Mouse (Mus musculus) liver, embryonic 11.5 days (tissue): ENCODE measurements at regions not wholly inside any gene's neighbourhood (a gene's known extent, or its start where the extent isn't known, plus 50 kb on each side); places are given as distances from the start of the nearest gene placed in this dataset.

Experiments
- ATAC-seq: fragments of 200-750 bp; cut with Nextera tagmentation; replicated peaks from 2 replicates; pipeline ENCODE4 v1.8.0; 2017; ENCODE audit warnings: moderate number of reproducible peaks, mild to moderate bottlenecking, moderate TSS enrichment, moderate library complexity; ENCODE audit not compliant: low FRiP score
- DNase-seq: peaks from one replicate; pipeline ENCODE4 v3.0.0-alpha.2; 2017; ENCODE audit warnings: low spot score
- H3K27ac ChIP-seq: fragments of 300-500 bp; sonication (generic); 2 replicates; pipeline ENCODE4 v1.5.1; 2014; ENCODE audit warnings: mild to moderate bottlenecking, low read depth, low read length, control low read depth
- H3K27me3 ChIP-seq: fragments of 300-500 bp; sonication (generic); replicated peaks from 2 replicates; pipeline ENCODE4 v1.6.1; 2014; ENCODE audit warnings: low read length, mixed read lengths; ENCODE audit not compliant: control insufficient read depth, insufficient read depth
- H3K36me3 ChIP-seq: fragments of 300-500 bp; sonication (generic); 2 replicates; pipeline ENCODE4 v1.6.1; 2014; ENCODE audit warnings: mild to moderate bottlenecking, low read length, moderate library complexity, mixed read lengths; ENCODE audit not compliant: control insufficient read depth, insufficient read depth
- H3K4me1 ChIP-seq: fragments of 300-500 bp; sonication (generic); replicated peaks from 2 replicates; pipeline ENCODE4 v1.6.1; 2014; ENCODE audit warnings: low read length, mixed read lengths; ENCODE audit not compliant: control insufficient read depth, insufficient read depth
- H3K4me2 ChIP-seq: fragments of 300-500 bp; sonication (generic); 2 replicates; pipeline ENCODE4 v1.6.1; 2014; ENCODE audit warnings: mild to moderate bottlenecking, control low read depth, moderate library complexity
- H3K4me3 ChIP-seq: fragments of 300-500 bp; sonication (generic); 2 replicates; pipeline ENCODE4 v1.5.1; 2014; ENCODE audit warnings: low read depth, low read length, control low read depth
- H3K9ac ChIP-seq: fragments of 300-500 bp; sonication (generic); 2 replicates; pipeline ENCODE4 v1.6.1; 2014; ENCODE audit warnings: low read depth, low read length, control low read depth
- H3K9me3 ChIP-seq: fragments of 300-500 bp; sonication (generic); 2 replicates; pipeline ENCODE4 v1.6.1; 2016; ENCODE audit warnings: low read length, inconsistent platforms, mixed read lengths; ENCODE audit not compliant: control insufficient read depth
- WGBS: fragments of 180-500 bp; shearing (Covaris S2); extraction: QIAGEN DNeasy Blood & Tissue Kit; methylation state at CpG from one replicate; pipeline ENCODE4 v1.1.7; 2014; 5-methylcytosine and 5-hydroxymethylcytosine counted together

DNA sequence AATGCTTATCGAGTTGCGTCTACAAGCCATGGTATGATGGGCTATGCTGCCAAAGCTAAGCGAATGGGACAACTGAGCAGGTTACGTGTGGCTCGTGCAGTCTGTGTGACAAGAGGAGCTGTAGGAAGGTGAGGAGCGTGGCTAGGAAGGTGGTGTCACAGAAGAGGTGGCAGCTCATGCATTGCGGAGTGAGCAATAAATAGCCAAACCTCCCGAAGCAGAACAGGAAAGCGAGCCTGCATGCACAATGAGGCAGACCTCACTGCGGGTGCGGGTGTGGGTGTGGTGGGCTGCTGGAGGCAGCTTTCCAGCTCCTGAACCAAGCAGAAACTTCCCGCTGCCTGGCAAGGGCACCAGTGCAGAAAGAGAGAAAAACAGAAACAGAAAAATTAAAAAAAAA is 181.5 kb downstream of the CK137956 start:
- Histone ChIP-seq H3K4me2 (no peak overlapping the region), H3K36me3 (no peaks in the 10 kb centered on the region), H3K27ac (no peak overlapping the region), H3K4me3 (no peak overlapping the region), H3K4me1 (no peaks in the 10 kb centered on the region), H3K27me3 (no peaks in the 10 kb centered on the region), H3K9me3 (no peaks in the 10 kb centered on the region), H3K9ac (no peak overlapping the region)
- ATAC-seq (no peak), DNase-seq (no peak)
- WGBS = 84% methylated on average over 12 of the region's 12 CpGs

DNA sequence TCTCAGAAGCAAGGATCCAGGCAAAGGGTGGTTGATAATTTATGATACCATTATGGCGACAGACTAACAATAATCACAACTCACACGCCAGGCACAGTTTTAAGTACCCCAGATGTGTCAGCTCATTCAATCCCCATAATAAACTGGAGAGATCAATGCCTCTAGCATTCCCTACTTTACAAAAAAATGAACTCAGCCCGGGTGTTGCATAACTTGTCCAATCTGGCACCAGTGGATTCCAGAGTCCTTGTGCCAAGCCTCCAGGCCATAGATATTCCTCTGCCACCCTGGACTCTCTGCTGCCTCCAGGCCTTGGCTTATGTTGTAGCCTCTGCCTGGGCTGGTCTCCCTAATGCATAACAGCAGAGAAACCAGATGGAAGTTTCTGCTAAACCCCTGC is 185.0 kb downstream of the CK137956 start:
- no peak overlapping the region for H3K4me2 ChIP-seq
- DNase-seq (no peak), ATAC-seq (no peak)
- WGBS = 80% methylated on average over 3 of the region's 3 CpGs
- no peak overlapping the region for H3K4me3 ChIP-seq
- H3K9ac ChIP-seq = no peak overlapping the region
- H3K4me1 ChIP-seq = no peaks in the 10 kb centered on the region
- no peaks in the 10 kb centered on the region for H3K9me3 ChIP-seq
- no peaks in the 10 kb centered on the region for H3K36me3 ChIP-seq
- H3K27ac ChIP-seq = no peak overlapping the region
- H3K27me3 ChIP-seq = no peaks in the 10 kb centered on the region

DNA sequence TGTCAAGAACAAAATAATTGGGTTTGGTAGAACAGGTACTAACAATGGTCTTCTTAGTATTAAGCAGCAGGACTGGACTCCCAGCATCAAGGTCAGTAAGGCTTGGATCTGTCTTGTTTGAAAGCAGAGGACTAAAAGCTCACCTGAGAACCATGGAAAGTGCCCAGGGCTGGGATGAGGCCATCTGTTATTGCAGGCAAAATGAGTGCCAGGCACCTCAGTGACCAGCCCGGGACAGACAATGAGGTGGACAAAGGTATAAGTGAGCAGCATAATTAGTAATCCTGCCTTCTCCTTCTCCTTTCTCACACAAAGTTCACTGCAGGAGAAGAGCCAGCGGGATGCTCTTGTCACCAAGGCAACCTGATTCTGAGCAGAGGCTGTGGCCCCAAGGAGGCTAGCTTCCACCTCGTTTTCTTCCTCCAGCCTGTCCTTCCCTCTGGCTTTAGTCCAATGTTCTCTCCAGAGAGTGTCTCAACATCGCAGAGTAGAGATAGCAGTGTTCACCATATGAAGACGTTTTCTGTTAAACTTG is 198.7 kb downstream of the CK137956 start:
- Histone ChIP-seq H3K4me1 (no peaks in the 10 kb centered on the region), H3K4me2 (no peak overlapping the region), H3K9me3 (no peaks in the 10 kb centered on the region), H3K9ac (no peak overlapping the region), H3K4me3 (no peak overlapping the region), H3K27me3 (no peaks in the 10 kb centered on the region), H3K36me3 (no peaks in the 10 kb centered on the region), H3K27ac (no peak overlapping the region)
- DNase-seq (no peak), ATAC-seq (no peak)
- 69% methylated on average over 5 of the region's 5 CpGs for WGBS

DNA sequence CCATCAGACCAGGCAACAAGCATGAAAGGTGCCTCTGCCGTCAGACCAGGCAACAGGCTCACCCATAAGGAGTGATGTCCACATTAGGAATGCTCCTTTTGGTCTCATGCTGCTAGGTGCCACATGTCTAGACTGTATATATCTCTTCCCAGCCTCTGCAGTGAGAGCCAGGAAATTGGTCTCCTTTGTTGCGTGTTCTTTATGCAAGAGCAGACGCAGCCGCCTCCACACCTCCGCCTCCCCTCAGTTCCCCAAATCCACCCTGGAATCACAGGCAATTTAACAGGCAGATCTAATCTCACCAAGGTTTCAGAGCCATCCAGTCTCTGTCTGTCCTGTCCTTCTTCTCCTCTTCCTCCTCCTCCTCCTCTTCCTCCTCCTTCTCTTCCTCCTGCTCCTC is 207.0 kb downstream of the CK137956 start:
- H3K27me3 ChIP-seq = no peaks in the 10 kb centered on the region
- no peaks in the 10 kb centered on the region for H3K4me1 ChIP-seq
- H3K9me3 ChIP-seq = no peaks in the 10 kb centered on the region
- 95% methylated on average over 5 of the region's 5 CpGs for WGBS
- no peak overlapping the region for H3K4me3 ChIP-seq
- no peak overlapping the region for H3K4me2 ChIP-seq
- H3K36me3 ChIP-seq = no peaks in the 10 kb centered on the region
- DNase-seq = no peak
- H3K27ac ChIP-seq = no peak overlapping the region
- H3K9ac ChIP-seq = no peak overlapping the region
- no peak for ATAC-seq

DNA sequence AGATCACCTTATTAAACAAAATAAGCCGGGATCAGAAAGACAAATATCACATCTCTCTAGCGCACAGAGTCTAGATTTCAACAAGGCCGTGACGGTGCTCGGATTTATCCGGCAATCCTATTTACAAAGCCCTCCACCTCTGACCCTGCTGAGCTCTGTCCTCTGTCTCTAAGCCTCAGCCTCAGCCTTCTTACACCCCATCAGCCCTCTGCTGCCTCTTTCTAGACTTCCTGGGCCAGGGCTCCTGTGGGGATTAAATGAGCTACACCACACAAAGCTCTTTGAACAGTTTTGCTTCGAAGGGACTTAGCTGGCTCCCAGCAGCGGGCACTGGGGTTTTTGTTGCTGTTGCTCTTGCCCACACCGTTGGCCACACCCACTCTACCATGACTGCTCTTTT is 211.8 kb downstream of the CK137956 start:
- no peak for DNase-seq
- 78% methylated on average over 9 of the region's 9 CpGs for WGBS
- H3K4me3 ChIP-seq = no peak overlapping the region
- H3K27ac ChIP-seq = no peak overlapping the region
- no peak overlapping the region for H3K4me2 ChIP-seq
- no peaks in the 10 kb centered on the region for H3K4me1 ChIP-seq
- no peaks in the 10 kb centered on the region for H3K9me3 ChIP-seq
- ATAC-seq = no peak
- no peaks in the 10 kb centered on the region for H3K27me3 ChIP-seq
- H3K9ac ChIP-seq = no peak overlapping the region
- no peaks in the 10 kb centered on the region for H3K36me3 ChIP-seq

DNA sequence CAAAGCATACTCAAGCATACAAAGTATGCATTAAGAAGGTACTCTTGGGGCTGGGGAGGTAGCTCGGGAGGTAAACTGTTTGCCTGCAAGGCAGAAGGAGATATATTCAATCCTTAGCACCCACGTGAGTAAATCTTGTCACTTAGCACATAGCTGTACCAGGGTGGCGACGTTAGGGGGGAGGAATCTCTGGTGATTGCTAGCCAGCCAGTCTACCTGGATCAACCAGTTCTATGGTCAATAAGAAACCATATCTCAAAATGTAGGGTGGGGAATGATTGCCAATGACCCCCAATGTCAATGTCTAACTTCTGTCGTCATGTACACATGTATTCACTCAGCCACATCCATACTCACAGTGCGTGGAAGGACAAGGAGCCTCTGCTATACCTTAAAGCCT is 214.5 kb downstream of the CK137956 start:
- Histone ChIP-seq H3K9ac (no peak overlapping the region), H3K4me1 (no peaks in the 10 kb centered on the region), H3K27me3 (no peaks in the 10 kb centered on the region), H3K4me2 (no peak overlapping the region), H3K36me3 (no peaks in the 10 kb centered on the region), H3K4me3 (no peak overlapping the region), H3K9me3 (no peaks in the 10 kb centered on the region), H3K27ac (no peak overlapping the region)
- WGBS = 85% methylated on average over 6 of the region's 6 CpGs
- DNase-seq = no peak
- ATAC-seq = no peak

DNA sequence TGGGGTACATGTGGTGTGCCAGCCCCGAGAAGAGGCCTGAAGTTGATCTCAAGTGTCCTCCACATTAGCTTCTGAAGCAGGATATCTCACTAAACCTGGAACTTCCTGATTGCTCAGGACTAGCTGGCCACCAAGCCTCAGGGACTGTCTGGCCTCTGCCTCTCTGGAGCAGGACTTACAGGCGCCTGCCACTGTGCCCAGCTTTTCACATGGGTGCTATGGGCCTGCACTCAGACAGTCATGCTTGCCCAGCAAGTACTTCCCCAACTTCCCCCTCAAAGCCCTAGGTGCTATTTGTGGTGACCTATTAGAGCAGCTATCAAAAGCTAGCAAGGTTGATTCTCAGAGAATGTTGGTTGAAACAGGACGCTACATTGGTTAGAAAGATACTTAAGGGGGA is 220.0 kb downstream of the CK137956 start:
- WGBS = 86% methylated on average over 3 of the region's 3 CpGs
- DNase-seq (no peak), ATAC-seq (no peak)
- Histone ChIP-seq H3K9me3 (no peaks in the 10 kb centered on the region), H3K4me2 (no peak overlapping the region), H3K4me1 (no peaks in the 10 kb centered on the region), H3K27ac (no peak overlapping the region), H3K36me3 (no peaks in the 10 kb centered on the region), H3K27me3 (no peaks in the 10 kb centered on the region), H3K4me3 (no peak overlapping the region), H3K9ac (no peak overlapping the region)

DNA sequence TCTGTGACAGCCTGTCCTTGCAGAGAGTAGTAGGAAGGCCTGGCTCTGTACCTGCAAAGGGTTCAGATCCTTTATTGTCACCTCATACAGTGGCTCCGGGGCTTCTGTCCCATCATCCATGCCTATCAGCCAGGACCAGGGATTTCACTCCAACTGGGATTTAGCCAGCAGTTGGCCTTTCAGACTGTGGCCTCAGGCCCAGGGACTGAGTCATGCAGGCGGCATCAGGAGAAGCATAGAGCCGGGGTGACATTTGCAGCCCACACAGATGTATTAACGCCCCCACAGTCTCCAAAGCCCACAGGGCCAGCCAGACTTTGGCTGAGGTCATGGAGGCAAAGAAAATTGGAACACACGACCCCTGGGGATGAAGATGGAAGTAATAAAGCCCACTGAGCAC is 222.9 kb downstream of the CK137956 start:
- Histone ChIP-seq H3K9ac (no peak overlapping the region), H3K4me1 (no peaks in the 10 kb centered on the region), H3K4me3 (no peak overlapping the region), H3K9me3 (no peaks in the 10 kb centered on the region), H3K36me3 (no peaks in the 10 kb centered on the region), H3K27ac (no peak overlapping the region), H3K27me3 (no peaks in the 10 kb centered on the region), H3K4me2 (no peak overlapping the region)
- DNase-seq (peak; percentile 7), ATAC-seq (no peak)
- WGBS = 84% methylated on average over 5 of the region's 5 CpGs

DNA sequence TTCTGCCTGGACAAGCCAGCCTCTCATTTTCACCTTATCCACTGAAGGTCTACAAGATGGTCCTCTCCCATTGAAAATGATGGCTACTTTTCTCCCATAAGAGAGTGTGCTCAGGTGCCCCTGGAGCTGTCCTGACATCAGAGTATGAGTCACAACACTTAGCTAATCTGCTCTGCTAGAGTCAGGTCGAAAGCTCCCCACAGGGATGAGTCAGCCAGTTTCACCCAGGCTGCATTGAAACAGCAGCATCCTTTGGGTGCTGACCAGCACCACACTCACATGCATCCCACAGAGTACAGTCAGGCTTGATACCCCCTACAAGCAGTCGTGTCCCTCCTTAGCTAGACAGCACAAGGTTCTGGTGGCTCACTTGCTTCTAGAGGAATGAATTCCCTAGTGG is 234.0 kb downstream of the CK137956 start:
- 62% methylated on average over 2 of the region's 2 CpGs for WGBS
- no peak for DNase-seq
- no peak overlapping the region for H3K4me2 ChIP-seq
- H3K27me3 ChIP-seq = no peaks in the 10 kb centered on the region
- no peaks in the 10 kb centered on the region for H3K36me3 ChIP-seq
- no peak for ATAC-seq
- H3K4me3 ChIP-seq = no peak overlapping the region
- no peak overlapping the region for H3K27ac ChIP-seq
- no peak overlapping the region for H3K9ac ChIP-seq
- H3K9me3 ChIP-seq = no peaks in the 10 kb centered on the region
- H3K4me1 ChIP-seq = no peaks in the 10 kb centered on the region
